10 mouse cellular contexts compared by ENCODE assay signal in the genomic region with DNA sequence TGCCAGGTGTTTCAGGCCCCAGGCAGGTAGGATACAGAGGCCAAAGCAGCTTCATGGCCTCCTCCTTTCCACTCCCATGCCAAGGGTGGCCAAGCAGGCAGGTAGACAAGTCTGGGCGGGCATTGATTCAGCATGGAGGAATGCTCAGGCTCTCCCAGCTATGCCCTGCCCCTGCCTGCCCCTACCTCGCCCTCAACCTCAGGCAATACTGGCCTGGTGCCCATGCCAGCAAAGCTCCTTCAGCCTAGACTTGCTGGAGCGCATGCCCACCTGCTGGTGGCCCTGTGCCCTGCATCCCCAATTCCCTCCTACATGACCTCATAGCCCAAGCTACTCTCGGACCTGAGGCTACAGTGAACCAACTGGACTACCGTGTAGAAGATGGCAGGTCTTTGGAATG. TPM values are rescaled to one million over a fixed set of nuclear protein-coding genes. Genes with fewer than 3 reads are reported as not detected.
A peak's percentile ranks its signal among the peaks of the same experiment; 100 is the strongest.
DNase-seq lines count a peak whose midpoint lies in the region; TF ChIP-seq lines count a peak whose summit lies in the region.
"Had no signal": no experiment of that assay in that cellular context is flagged by ENCODE, and none has a peak within 500 bp of the region (broad histone marks: within the 10 kb centered on the region; RNA-seq: fewer than 3 reads in every experiment).

No protein-coding gene starts in this region.

- H3K27ac ChIP-seq in heart, adult 2 months = no peak overlapping the region
- no peak overlapping the region for H3K27ac ChIP-seq in embryonic fibroblast, embryonic 13.5 days (ENCODE audit: insufficient read depth, low read length)
- no peak overlapping the region for H3K27ac ChIP-seq in midbrain, embryonic 10.5 days (replicated peaks)
- H3K27ac ChIP-seq: liver, embryonic 15.5 days had no signal

- H3K9ac ChIP-seq in heart, adult 2 months (ENCODE audit: low read depth, low read length) = no peak overlapping the region
- H3K9ac ChIP-seq: liver, embryonic 15.5 days had no signal

- no peaks in the 10 kb centered on the region for H3K79me3 ChIP-seq in C2C12 (ENCODE audit: low read depth)

- no peak for TF ChIP-seq EP300 in heart, adult 2 months (IDR thresholded peaks at IDR 0.05; ENCODE audit: insufficient read depth, low read depth, low read length)

- H3K27me3 ChIP-seq in heart, adult 2 months (ENCODE audit: control insufficient read depth, insufficient read depth, low read length) = no peaks in the 10 kb centered on the region
- H3K27me3 ChIP-seq in C2C12 (ENCODE audit: control insufficient read depth, insufficient read depth, insufficient read length) = no peaks in the 10 kb centered on the region
- peaks cover 27% of the 10 kb centered on the region for H3K27me3 ChIP-seq in midbrain, embryonic 10.5 days (ENCODE audit: low read depth, poor library complexity, severe bottlenecking)

- TF ChIP-seq POLR2A in heart, adult 2 months (IDR thresholded peaks at IDR 0.05; ENCODE audit: insufficient read depth, low read depth, low read length) = no peak
- no peak for TF ChIP-seq POLR2A in embryonic fibroblast, embryonic 13.5 days (IDR thresholded peaks at IDR 0.05; ENCODE audit: low read depth, low read length)

- H3ac ChIP-seq in C2C12 (ENCODE audit: control insufficient read depth, insufficient read length, low read depth) = no peak overlapping the region

- no peaks in the 10 kb centered on the region for H3K9me3 ChIP-seq in midbrain, embryonic 10.5 days (replicated peaks)
- H3K9me3 ChIP-seq: liver, embryonic 15.5 days had no signal

- intact Hi-C loops in heart, adult 2 months (cut with DNase I) = no loop called here
- intact Hi-C loops in heart, postnatal 25 days (cut with DNase I) = loop anchor here (5.0 kb wide), 2 partner anchors 120 to 240 kb away; no protein-coding TSS in a partner anchor

- 88% methylated on average over 5 of the region's 5 CpGs for WGBS in heart, adult 2 months
- 86% methylated on average over 5 of the region's 5 CpGs for WGBS in midbrain, embryonic 10.5 days

- 0 out of 2 replicates have a peak, but pooled peaks have one; percentile 23 for TF ChIP-seq CTCF in heart, adult 2 months (IDR thresholded peaks at IDR 0.05)
- peak; percentile 60 for TF ChIP-seq CTCF in C2C12 (IDR thresholded peaks at IDR 0.05; ENCODE audit: control insufficient read depth, insufficient read depth, insufficient read length)
- peak; percentile 22; the same call in 1 of the 2 replicates for TF ChIP-seq CTCF in embryonic fibroblast, embryonic 13.5 days (IDR thresholded peaks at IDR 0.05; ENCODE audit: borderline replicate concordance, insufficient read depth, low read length)

- no peak overlapping the region for H3K4me3 ChIP-seq in heart, adult 2 months
- no peak overlapping the region for H3K4me3 ChIP-seq in C2C12 (ENCODE audit: insufficient read depth, poor library complexity, severe bottlenecking)
- H3K4me3 ChIP-seq in embryonic fibroblast, embryonic 13.5 days (ENCODE audit: insufficient read depth, low read length) = no peak overlapping the region
- no peak overlapping the region for H3K4me3 ChIP-seq in midbrain, embryonic 10.5 days
- H3K4me3 ChIP-seq: liver, embryonic 15.5 days had no signal

- H3K4me1 ChIP-seq in heart, adult 2 months (ENCODE audit: control insufficient read depth, insufficient read depth, low read length) = peaks cover 5% of the 10 kb centered on the region
- 0 out of 2 replicates have a peak, but pooled peaks cover 4% of the 10 kb centered on the region for H3K4me1 ChIP-seq in embryonic fibroblast, embryonic 13.5 days (ENCODE audit: control insufficient read depth, insufficient read depth, low read length)
- peaks cover 15% of the 10 kb centered on the region for H3K4me1 ChIP-seq in midbrain, embryonic 10.5 days

- H3K79me2 ChIP-seq in heart, adult 2 months (replicated peaks; ENCODE audit: control insufficient read depth, insufficient read depth, low read length) = no peaks in the 10 kb centered on the region
- no peaks in the 10 kb centered on the region for H3K79me2 ChIP-seq in C2C12 (ENCODE audit: control insufficient read depth, insufficient read depth)

- no peak for DNase-seq in heart, adult 2 months
- no peak for DNase-seq in heart, adult 9 months (ENCODE audit: low spot score in 2 of 2)
- peak; percentile 45 for DNase-seq in lung, postnatal 14 days
- DNase-seq in embryo, embryonic 10.5 days (ENCODE audit: low spot score) = no peak
- DNase-seq in midbrain, embryonic 10.5 days (ENCODE audit: low spot score) = no peak
- no peak for DNase-seq in heart, postnatal 25 days (ENCODE audit: low spot score)
- DNase-seq: gastrocnemius, postnatal 36 days had no signal

- H3K36me3 ChIP-seq in heart, adult 2 months (ENCODE audit: control insufficient read depth, insufficient read depth, low read length) = no peaks in the 10 kb centered on the region
- H3K36me3 ChIP-seq in C2C12 (ENCODE audit: control insufficient read depth, insufficient read depth) = no peaks in the 10 kb centered on the region
- no peaks in the 10 kb centered on the region for H3K36me3 ChIP-seq in midbrain, embryonic 10.5 days
- H3K36me3 ChIP-seq: liver, embryonic 15.5 days had no signal

TF ChIP-seq in C2C12, 6 proteins besides CTCF, POLR2A, EP300 and RAD21:
- TF ChIP-seq CEBPB (IDR thresholded peaks at IDR 0.05; ENCODE audit: low read depth) (no peak), MYOG (IDR thresholded peaks at IDR 0.05; ENCODE audit: control insufficient read depth, extremely low read depth, insufficient read length) (no peak), MAX (IDR thresholded peaks at IDR 0.05) (no peak), FOSL1 (IDR thresholded peaks at IDR 0.05; ENCODE audit: insufficient read depth, low read length, poor library complexity, severe bottlenecking) (no peak), MYOD1 (IDR thresholded peaks at IDR 0.05; ENCODE audit: control insufficient read depth, insufficient read length, low read depth) (no peak), USF1 (IDR thresholded peaks at IDR 0.05; ENCODE audit: low read depth) (no peak)

RNA-seq across cellular contexts. Expression of gene Syt8, which starts 2.7 kb away (rescaled TPM):
- total RNA-seq in heart, adult 2 months (2021) = not detected
- polyA plus RNA-seq in heart, adult 2 months (2012; rRNA removed) = not detected in 2 replicates
- 0.07 TPM for polyA plus RNA-seq in C2C12 (2012; fragmentation: generic; extraction: Trizol)
- 1.3 and 2.4 TPM in 2 replicates for polyA plus RNA-seq in embryonic fibroblast, embryonic 13.5 days (2011; ENCODE audit: insufficient read length, low read depth, missing spikeins)
- polyA plus RNA-seq in midbrain, embryonic 10.5 days (2016; fragmentation: Nextera tagmentation; extraction: Ambion mirVana) = 0.34 TPM in 1 of 2 replicates, not detected in the other
- not detected for total RNA-seq in heart, postnatal 25 days (2021)
- total RNA-seq: gastrocnemius, postnatal 36 days had no signal

RNA-seq across cellular contexts. Expression of gene Tnni2, which starts 4.3 kb away (rescaled TPM):
- 1 to 10 TPM; 2.7 to 3.0 TPM for total RNA-seq in heart, adult 2 months (2021)
- polyA plus RNA-seq in heart, adult 2 months (2012; rRNA removed) = 5.9 and 7.5 TPM in 2 replicates
- polyA plus RNA-seq in C2C12 (2012; fragmentation: generic; extraction: Trizol) = 7.5 TPM
- 1.1 TPM in 1 of 2 replicates, not detected in the other for polyA plus RNA-seq in embryonic fibroblast, embryonic 13.5 days (2011; ENCODE audit: insufficient read length, low read depth, missing spikeins)
- 0.52 and 1.5 TPM in 2 replicates for polyA plus RNA-seq in midbrain, embryonic 10.5 days (2016; fragmentation: Nextera tagmentation; extraction: Ambion mirVana)
- 1 to 10 TPM; 4.4 to 7.1 TPM for total RNA-seq in heart, postnatal 25 days (2021)

RNA-seq across cellular contexts. Expression of gene Lsp1, which starts 23.3 kb away (rescaled TPM):
- total RNA-seq in heart, adult 2 months (2021) = 10 to 100 TPM; 28.4 to 35.0 TPM
- 96.6 and 107 TPM in 2 replicates for polyA plus RNA-seq in heart, adult 2 months (2012; rRNA removed)
- polyA plus RNA-seq in C2C12 (2012; fragmentation: generic; extraction: Trizol) = 96.1 TPM
- polyA plus RNA-seq in embryonic fibroblast, embryonic 13.5 days (2011; ENCODE audit: insufficient read length, low read depth, missing spikeins) = 114 and 159 TPM in 2 replicates
- 14.2 and 15.0 TPM in 2 replicates for polyA plus RNA-seq in midbrain, embryonic 10.5 days (2016; fragmentation: Nextera tagmentation; extraction: Ambion mirVana)
- 10 to 100 TPM; 43.7 to 48.1 TPM for total RNA-seq in heart, postnatal 25 days (2021)

RNA-seq across cellular contexts. Expression of gene Ctsd, which starts 49.5 kb away (rescaled TPM):
- total RNA-seq in heart, adult 2 months (2021) = 100 to 1,000 TPM; 883 to 991 TPM
- polyA plus RNA-seq in heart, adult 2 months (2012; rRNA removed) = 1,120 and 1,462 TPM in 2 replicates
- 384 TPM for polyA plus RNA-seq in C2C12 (2012; fragmentation: generic; extraction: Trizol)
- polyA plus RNA-seq in embryonic fibroblast, embryonic 13.5 days (2011; ENCODE audit: insufficient read length, low read depth, missing spikeins) = 617 and 890 TPM in 2 replicates
- 145 and 171 TPM in 2 replicates for polyA plus RNA-seq in midbrain, embryonic 10.5 days (2016; fragmentation: Nextera tagmentation; extraction: Ambion mirVana)
- total RNA-seq in heart, postnatal 25 days (2021) = 100 to 1,000 TPM; 692 to 727 TPM

RNA-seq across cellular contexts. Expression of gene Gm49369, which starts 54.9 kb away (rescaled TPM):
- total RNA-seq in heart, adult 2 months (2021) = 1 to 10 TPM; 3.5 to 4.9 TPM
- 0.23 TPM in 1 of 2 replicates, not detected in the other for polyA plus RNA-seq in heart, adult 2 months (2012; rRNA removed)
- not detected for polyA plus RNA-seq in C2C12 (2012; fragmentation: generic; extraction: Trizol)
- not detected in 2 replicates for polyA plus RNA-seq in embryonic fibroblast, embryonic 13.5 days (2011; ENCODE audit: insufficient read length, low read depth, missing spikeins)
- 0.75 TPM in 1 of 2 replicates, not detected in the other for polyA plus RNA-seq in midbrain, embryonic 10.5 days (2016; fragmentation: Nextera tagmentation; extraction: Ambion mirVana)
- total RNA-seq in heart, postnatal 25 days (2021) = 1 to 10 TPM; 3.0 to 4.1 TPM
